Mouse (Mus musculus): ENCODE measurements around the gene Cnih3.

DNA sequence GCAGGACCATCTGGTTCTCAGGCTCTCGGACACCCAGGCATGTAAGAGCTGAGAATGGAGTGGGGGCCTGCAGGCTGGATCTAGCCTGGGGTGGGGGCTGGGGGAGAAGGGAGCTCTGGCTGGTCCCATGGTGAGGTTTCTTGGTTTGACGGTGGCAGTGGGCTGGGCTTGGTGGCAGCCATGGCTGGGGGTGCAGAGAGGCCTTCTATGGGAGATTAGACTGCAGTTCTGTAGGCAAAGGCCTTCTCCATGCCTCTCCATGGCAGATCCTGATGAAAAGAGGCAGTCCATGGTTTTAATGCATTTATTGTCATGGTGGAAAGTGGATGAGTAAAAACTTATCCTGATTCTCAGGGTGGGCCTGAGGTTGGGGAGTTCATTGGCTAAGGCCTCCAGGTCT is 151.0 kb downstream of the Cnih3 start:
- TF ChIP-seq CTCF (IDR thresholded peaks at IDR 0.05; ENCODE audit: extremely low read depth, insufficient read depth, insufficient read length, insufficient replicate concordance): no peak
- no peak for TF ChIP-seq POLR2A (IDR thresholded peaks at IDR 0.05; ENCODE audit: low read depth, low read length)
